Mouse (Mus musculus) mouse trophoblast stem cell (cell line): ENCODE measurements around the gene Adgrd1.

Experiments
- in situ Hi-C, 2 experiments: fragments of 300-500 bp; cut with MseI, MboI; formaldehyde crosslinking; loops; 2 replicates in 1 of 2; 3 replicates in 1 of 2; pipeline ENCODE4 v1.15.1; 2025

Adgrd1 gene

DNA sequence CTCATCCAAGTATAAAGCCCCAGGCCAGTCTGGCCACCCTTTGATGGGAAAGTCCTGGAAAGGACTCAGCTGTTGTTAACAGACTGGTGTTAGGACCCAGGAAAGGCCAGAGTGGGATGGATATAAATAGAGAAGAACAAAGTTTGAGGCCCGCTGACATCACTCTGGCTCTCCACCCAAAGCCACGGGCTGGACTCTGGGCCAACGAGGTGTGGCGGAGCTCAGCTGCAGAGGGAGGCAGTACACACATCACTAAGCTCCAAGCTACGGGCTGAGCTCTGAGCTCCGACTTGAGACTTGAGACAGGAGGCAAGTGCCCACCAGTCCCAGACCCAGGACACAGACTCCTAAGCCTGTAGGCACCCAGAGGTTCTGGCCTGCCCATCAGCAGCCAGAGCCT is at the start of gene Adgrd1:
Gene Adgrd1, plus strand, starts transcription at position 240 of the 400 bp plus-strand sequence.
- in situ Hi-C loops = no loop called here

DNA sequence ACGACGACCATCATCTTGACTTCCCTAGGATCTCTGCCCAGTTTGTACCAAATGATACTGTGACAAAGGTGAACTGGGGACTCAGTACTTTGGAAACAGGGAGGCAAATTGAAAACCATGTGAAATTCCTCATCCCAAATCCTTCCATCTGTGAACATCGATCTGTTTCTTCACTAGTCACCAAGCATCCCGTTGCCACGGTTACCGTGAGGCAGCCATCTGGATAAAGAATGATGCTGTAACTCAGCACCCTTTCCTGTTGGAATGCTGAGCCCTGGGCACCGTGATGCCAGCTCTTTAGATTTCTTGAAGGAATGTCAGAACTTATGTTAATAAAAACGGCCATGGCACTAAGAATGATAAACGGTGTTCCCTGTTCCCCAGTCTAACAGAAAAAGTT is 47.2 kb upstream of the Adgrd1 start:
- in situ Hi-C loops = no loop called here

DNA sequence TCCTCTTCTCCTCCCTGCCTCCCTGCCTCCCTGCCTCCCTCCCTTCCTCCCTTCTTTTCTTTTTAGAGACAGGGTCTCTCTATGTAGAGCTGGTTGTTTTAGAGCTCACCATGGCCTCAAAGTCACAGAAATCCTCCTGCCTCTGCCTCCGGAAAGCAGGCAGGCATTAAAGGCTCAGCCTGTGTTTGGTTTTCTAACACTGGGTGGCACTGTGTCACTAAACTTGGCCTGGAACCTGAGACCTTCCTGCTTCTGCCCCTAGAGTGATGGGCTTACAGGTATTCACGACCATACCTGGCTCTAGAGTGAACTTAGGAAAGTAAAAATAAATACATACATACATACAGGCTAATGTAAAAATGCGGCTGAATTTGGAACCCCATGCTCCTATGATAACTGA is 44.6 kb upstream of the Adgrd1 start:
- in situ Hi-C loops = loop anchor here (10.0 to 25.0 kb wide), 2 partner anchors 310 to 533 kb away; partner anchors contain the start of gene Mmp17 (in 1 of the 2)

DNA sequence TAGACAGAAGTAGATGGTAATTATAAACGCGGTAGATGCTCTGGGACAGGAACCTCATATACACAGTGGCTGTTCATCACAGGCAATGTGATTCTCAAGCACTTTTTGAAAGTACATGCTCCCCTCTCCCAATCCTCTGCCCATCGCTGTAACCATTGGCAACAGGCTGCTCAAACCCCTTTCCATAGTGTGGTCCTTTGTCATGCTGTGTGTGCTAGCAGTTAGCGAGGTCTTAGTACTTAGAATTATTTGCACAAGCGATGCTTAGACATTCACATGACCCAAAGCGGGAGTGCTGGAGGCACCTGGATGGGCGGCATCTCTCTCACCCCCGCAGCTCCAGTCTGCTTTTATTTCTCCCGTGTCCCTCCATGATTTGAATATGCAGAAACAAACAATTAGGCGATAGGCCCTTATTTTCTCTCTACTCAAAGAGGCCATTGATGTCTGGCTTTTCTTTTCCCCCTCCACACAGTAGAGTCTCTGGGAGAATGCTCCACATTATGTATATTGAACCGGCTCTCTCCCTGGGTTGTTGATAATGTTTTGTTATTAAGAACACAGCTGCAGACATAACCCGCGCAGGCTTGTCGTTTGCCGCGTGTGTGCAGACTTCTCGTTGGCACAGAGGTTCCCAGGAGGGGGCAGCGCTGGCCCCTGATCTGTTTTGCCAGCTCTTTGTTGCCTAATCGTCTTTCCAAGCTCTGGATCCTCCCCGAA is 43.8 kb upstream of the Adgrd1 start:
- in situ Hi-C loops = loop anchor here (10.0 to 25.0 kb wide), 2 partner anchors 310 to 532 kb away; partner anchors contain the start of gene Mmp17 (in 1 of the 2)

DNA sequence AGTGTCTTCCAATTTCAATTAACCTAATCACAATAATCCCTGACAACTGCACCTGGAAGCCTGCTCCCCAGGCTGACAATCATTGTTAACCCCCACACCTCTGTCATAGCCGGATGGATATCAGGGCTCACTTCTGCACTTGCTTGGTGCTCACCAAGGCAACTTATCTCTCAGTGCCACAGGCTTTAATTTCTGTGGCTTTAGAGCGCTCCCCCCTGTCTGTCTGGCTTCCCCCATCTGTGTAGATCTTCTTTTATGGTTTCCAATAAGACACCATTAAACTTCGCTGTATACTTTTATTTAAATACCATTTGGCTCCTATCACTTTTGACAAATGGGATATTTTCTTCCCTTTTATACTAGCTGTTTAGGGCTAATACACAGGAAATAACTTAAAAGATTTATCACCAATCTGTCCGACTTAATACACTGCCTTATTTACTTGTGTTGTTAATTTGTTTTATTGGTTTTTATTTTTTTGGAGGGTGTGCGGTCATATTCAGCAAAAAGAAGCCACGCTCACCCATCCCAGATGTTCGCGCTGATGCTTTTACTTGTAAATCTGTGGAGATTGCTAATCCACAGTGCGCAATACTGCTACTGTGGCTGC is 41.8 kb upstream of the Adgrd1 start:
- in situ Hi-C loops = loop anchor here (10.0 to 25.0 kb wide), 2 partner anchors 308 to 530 kb away; partner anchors contain the start of gene Mmp17 (in 1 of the 2)

DNA sequence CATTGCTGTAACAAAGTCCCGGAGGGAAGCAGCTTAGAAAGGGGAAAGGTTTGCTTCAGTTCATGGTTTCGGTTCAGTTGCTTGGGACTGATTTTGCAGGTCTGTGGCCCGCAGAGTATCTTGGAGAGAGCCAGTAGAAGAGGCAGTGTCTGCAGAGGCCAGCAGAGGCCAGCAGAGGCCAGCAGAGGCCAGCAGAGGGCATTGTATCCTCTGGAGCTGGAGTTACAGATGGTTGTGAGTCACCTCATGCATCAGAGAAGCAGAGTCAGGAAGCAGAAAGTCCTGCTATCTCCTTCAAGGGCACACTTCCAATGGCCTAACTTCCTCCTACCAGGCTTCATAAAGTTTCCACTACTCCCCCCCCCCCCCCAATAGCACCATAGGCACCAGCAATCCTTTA is 37.4 kb upstream of the Adgrd1 start:
- in situ Hi-C loops = loop anchor here (10.0 to 25.0 kb wide), 2 partner anchors 303 to 526 kb away; partner anchors contain the start of gene Mmp17 (in 1 of the 2)

DNA sequence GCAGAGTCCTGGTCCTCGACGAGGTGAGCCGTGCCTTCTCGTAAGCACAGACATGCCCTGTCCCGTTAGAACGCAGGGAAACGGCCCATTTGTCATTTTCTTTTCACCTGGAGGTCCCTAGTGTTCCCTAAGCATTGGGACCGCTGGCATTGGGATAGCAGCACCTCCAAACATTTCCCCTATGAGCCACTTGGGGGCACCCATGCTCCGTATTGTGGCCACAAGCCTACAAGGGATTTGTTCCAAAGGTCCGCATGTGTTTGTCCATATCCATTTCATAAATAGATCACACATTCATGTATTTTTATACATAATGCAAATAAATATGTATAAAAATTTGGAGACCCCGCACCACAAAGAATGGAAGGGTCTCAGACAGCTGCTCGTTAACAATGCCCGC is 35.0 kb upstream of the Adgrd1 start:
- in situ Hi-C loops = loop anchor here (5.0 to 25.0 kb wide), 4 partner anchors 101 to 523 kb away; partner anchors contain the start of gene Mmp17 (in 1 of the 2)

DNA sequence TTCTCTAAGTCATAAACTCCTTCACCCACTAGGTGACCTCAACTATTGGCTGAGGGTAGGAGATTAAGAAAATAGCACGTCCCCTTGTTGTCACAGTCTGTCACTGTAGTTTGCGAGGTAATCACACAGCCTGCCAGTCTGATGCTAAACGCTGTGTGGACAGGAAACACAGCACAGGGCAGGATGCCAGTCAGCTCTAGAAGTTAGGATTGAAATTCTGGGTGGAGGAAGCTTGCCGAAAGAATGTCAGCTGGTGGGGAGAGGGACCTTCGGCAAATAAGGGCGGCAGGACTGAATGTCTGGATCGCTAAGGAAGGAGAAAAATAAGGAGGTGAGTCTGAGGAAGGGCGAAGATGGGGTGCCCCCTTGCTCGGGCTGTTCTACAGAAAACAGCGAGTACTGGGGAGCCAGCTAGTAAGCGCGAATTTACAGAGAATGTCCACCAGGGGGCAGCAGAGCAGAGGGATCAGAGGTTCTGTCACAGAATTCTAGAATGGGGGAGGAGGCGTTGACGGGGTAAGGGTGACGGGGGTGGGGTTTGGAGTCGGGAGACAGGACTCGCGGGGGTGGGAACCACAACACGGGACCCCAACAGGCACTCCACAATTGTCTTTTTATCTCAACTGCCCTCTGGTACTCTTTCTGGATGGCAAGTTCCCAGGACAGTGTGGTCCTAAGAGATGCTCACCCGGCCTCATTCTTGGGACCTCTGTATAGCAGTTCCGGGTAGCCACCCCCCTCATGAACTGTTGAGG is 33.3 kb upstream of the Adgrd1 start:
- in situ Hi-C loops = loop anchor here (5.0 to 25.0 kb wide), 4 partner anchors 99 to 522 kb away; partner anchors contain the start of gene Mmp17 (in 1 of the 2)

DNA sequence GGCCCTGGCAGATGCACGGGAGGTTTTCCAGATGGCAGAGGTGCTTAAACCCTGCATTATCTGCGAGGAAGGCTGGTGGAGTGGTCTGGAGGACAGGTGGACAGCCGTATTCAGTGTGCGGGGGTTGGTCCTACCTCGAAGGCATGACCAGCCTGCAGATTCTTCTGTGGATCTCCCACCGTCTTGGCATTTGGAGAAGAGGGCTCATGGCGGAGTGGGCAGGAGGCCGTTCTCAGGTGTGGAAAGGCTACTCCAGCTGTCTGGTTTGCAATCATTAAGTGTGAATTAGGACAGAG is 32.8 kb upstream of the Adgrd1 start:
- in situ Hi-C loops = loop anchor here (5.0 to 25.0 kb wide), 4 partner anchors 99 to 521 kb away; partner anchors contain the start of gene Mmp17 (in 1 of the 2)

DNA sequence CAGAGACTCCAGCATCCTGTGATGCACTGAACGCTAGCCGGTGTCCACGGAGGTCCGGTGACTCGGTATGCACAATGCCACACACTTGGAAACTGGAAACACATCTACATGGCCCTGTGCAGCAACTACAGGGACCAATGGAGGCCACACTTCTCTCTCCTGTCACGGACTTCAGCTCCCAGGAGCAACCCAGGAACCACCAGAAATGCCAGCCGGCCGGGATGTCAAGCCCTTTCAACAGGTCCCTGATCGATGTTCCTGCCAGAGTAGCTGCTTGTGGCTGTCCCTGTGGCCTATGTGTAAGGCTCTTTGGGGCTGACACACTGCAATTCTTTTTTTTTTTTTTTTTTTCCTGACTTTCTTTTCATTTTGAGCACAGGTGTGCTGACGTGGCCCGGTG is 32.4 kb upstream of the Adgrd1 start:
- in situ Hi-C loops = loop anchor here (5.0 to 25.0 kb wide), 4 partner anchors 98 to 521 kb away; partner anchors contain the start of gene Mmp17 (in 1 of the 2)

DNA sequence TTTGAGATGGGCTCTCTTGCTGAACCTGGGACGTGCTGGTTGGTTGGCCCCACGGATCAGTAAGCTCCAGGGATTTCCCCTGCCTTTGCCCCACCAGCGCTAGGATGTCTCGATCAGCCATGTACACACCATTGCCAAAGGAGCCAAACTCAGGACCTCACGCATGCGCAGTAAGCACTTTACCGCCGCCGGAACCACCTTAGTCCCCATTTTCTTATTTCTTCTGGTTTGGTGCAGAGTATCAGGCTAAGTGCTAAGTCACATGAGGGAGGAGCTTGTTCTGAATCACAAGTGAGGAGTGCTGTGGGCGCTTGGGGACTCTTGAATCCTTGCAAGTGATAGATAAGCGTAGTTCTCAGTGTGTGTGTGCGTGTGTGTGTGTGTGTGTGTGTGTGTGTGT is 31.2 kb upstream of the Adgrd1 start:
- in situ Hi-C loops = loop anchor here (10.0 to 25.0 kb wide), 2 partner anchors 297 to 520 kb away; partner anchors contain the start of gene Mmp17 (in 1 of the 2)

DNA sequence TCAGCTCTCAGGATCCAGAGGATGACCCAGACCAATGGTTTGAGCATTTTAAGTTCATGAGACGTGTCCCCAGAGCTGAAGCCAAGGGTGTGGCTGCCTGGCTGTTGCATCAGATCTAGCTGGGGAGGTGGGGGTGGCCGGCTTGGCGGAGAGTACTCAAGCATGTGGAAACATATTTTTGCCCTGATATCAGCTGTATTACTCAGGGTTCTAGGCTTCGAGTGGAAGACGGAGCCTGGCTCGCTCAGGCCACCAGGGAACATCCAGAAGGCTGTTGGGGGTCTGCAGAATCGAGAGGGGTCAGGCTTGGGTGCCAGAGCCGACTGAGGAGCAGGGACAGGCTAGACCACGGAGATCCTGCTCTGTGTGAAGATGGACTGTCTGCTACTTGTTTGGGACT is 30.6 kb upstream of the Adgrd1 start:
- in situ Hi-C loops = loop anchor here (10.0 to 25.0 kb wide), 2 partner anchors 296 to 519 kb away; partner anchors contain the start of gene Mmp17 (in 1 of the 2)

DNA sequence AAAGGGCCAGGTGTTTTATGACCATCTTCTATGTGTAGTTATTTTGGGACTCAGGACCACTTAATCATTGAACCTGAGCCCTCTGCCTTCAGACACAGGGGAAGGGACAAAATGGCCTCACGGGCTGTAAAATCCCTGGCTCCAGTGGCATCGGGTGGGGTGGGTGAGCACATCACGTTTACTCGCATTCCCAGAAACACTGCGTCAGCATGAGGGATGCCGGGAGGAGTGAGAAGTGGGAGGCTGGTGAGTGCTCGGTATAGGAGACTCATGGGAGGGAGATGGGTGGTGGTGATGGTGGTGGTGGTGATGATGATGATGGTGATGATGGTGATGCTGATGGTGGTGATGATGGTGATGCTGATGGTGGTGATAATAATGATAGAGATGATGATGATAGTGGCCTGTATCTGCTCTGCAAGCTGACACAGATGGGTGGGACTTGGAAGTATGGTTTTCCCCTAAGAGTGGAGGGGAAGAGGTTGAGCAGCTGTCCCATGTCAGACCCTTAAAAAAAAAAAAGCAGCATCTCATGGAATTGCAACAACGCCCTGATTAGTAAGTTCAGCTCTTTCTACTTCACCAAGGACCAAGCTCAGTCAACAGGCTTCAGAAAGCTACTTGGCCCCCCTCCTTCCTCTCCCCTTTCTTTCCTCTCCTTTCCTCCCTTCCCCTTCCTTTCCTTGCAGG is 29.9 kb upstream of the Adgrd1 start:
- in situ Hi-C loops = loop anchor here (10.0 to 25.0 kb wide), 2 partner anchors 296 to 518 kb away; partner anchors contain the start of gene Mmp17 (in 1 of the 2)

DNA sequence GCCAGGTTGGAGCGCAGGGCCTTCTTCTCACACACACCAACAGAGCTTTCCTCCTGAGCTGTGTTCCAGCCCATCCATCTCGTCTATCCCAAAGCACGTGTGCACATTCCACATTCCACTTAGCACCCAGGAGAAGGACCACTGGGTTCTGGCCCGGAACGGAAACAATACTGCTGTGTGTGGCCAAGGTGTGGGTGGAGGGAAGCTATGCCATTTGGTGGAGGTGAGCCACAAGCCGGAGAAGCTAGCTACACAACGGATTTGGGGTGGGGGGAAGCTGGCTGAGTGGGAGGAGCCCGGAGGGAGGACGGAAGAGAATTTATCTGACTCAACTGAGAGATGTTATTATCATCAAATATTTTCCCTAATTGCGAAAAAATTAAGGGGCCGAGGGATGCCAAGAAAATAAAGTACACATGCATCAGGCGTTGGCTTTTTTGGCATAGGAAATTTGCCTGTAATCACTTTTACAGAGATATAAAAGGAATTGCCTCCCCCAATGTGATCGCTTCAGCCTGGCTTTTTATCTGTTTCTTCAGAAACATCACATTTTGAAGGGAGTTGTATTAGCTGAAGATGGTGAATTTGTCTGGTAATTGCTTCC is 29.2 kb upstream of the Adgrd1 start:
- in situ Hi-C loops = loop anchor here (10.0 to 25.0 kb wide), 2 partner anchors 295 to 517 kb away; partner anchors contain the start of gene Mmp17 (in 1 of the 2)

DNA sequence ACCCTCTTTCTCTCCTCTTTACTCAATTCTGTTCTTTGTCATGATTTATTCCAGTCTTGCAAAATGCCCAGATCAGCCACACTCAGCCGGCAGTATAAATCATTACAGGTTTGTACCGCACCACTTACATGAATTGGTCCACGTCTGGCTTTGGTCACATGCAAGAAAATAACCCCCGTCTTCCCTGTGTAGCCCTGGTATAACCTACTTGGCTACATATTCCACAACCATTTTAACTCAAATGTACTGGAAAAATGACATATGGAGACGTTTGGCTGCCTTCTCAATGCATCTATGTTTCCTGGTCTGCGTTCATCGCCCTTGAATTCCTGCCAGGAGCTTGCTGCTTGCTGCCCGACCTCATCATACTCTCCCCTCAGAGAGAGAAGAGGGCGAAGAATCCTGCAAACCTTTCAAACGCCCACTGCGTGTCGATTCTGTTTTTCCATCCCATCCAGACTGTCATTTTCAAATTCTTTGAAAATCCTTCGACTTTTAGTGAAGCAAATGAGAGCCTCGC is 24.7 kb upstream of the Adgrd1 start:
- in situ Hi-C loops = loop anchor here (25.0 kb wide), 1 partner anchor 290 kb away; no protein-coding TSS in a partner anchor

DNA sequence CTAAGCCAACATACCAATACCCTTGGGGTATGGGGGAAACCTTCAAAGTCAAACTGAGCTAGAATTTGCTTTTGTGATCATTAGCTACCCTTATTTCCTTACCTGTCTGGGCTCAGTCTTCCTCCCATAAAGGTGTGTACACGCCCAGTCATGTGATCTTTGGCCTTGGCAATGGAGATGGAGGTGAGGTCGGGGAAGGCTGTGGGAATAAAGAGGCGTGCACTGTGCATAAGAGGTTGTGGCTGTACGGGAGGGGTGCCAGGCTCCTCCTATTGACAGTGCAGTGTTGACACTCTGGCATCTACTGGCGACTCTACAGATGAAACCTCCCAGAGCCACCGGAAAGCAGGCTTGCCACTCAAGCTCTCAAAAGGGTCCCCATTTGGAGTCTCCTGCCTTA is 23.1 kb upstream of the Adgrd1 start:
- in situ Hi-C loops = loop anchor here (25.0 kb wide), 1 partner anchor 289 kb away; no protein-coding TSS in a partner anchor

DNA sequence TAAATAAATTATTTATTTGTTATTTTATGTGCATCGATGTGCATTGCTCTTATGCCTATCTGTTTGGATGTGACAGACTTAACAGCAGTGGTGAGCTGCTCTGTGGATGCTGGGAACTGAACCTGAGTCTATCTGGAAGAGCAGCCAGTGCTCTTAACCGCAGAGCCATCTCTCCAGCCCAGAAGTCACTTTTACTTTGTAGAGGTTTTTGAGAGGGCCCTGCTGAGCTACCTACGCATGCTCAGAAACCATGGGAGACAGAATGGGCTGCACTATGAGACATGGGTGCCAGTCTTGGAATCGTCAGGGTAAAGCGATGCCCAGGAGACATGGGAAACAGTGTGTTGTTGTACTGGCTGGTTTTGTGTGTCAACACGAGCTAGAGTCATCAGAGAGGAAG is 20.5 kb upstream of the Adgrd1 start:
- in situ Hi-C loops = no loop called here

DNA sequence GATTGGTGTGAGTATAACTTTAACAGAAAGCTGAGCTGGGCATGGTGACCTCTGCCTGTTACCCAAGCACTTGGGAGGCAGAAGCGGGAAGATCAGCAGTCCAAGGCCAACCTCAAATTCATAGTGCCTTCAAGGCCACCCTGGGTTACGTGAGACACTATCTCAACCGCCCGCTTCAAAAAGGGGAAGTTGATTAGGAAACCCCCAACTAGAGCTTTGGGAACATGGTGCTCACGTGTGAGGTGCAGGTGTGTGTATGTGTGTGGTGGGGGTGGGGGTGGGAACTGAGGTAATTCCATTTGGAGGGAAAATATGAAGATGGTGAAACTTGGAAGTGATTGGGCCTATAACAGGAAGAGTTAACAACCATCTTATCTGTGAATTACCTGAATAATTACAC is 19.3 kb upstream of the Adgrd1 start:
- in situ Hi-C loops = no loop called here

DNA sequence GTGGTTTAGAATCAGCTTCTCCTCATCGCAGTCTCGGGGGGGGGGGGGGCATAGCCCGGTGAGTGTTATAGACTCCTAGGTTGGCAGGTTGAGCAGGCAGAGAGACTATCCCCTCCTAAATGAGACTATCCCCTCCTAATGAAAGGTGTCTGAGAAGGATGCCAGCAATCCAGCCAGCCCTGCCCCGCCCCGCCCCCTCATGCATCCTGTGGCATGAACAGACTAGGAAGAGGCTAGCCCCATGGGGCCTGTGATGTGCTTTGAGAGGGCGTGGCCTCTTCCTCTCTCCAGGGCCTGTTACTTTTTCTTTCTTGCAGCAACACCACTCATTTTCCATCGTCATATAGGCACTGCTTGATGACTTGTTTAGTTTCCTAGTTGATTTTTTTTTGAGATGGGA is 15.0 kb upstream of the Adgrd1 start:
- in situ Hi-C loops = no loop called here

DNA sequence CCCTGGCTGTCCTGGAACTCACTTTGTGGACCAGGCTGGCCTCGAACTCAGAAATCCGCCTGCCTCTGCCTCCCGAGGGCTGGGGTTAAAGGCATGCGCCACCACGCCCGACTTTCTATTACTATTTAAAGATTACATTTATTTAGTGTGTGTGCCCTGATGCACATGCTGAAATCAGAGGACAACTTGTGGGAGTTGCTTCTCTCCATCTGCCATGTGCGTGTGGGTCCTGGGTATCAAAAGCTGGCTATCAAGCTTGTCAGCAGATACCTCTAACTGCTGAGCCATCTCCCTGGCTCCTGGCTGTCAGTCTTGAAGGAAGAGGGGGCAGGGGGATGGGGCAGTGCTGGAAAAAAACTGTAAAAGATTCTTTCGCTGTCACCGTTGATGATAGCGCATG is 11.4 kb upstream of the Adgrd1 start:
- in situ Hi-C loops = no loop called here
